Mouse (Mus musculus) olfactory bulb, adult 2 months (tissue): ENCODE data around the gene Pik3r5.

Experiments
- CTCF ChIP-seq: fragments of 200-500 bp; IDR thresholded peaks from 2 replicates; pipeline ENCODE4 v1.5.1; 2012; ENCODE audit warnings: low read depth, mild to moderate bottlenecking, low read length, moderate library complexity; ENCODE audit not compliant: insufficient read depth
- POLR2A ChIP-seq: fragments of 200-500 bp; IDR thresholded peaks from 2 replicates; pipeline ENCODE4 v1.6.1; 2012; ENCODE audit warnings: mild to moderate bottlenecking, low read depth, low read length, moderate library complexity; ENCODE audit not compliant: insufficient read depth

- TF ChIP-seq POLR2A = no peak
- no peak for TF ChIP-seq CTCF
These were observed 27.1 kb downstream of the Pik3r5 start for GRCm38 (mm10) chr11:68459021-68459420.
